Mouse (Mus musculus) cortical plate, adult 2 months (tissue): Measurements from ENCODE around the gene Pigf. TPM values are rescaled to one million over a fixed set of nuclear protein-coding genes. Genes with fewer than 3 reads are reported as not detected.

Experiments
- H3K27ac ChIP-seq: fragments of 200-500 bp; 2 replicates; pipeline ENCODE4 v1.5.1; 2012; ENCODE audit warnings: low read length, control low read depth, inconsistent platforms; ENCODE audit not compliant: insufficient read depth
- H3K4me1 ChIP-seq: fragments of 200-500 bp; 2 replicates; pipeline ENCODE4 v1.6.1; 2011; ENCODE audit warnings: low read length; ENCODE audit not compliant: control insufficient read depth, insufficient read depth
- H3K4me3 ChIP-seq: fragments of 200-500 bp; 2 replicates; pipeline ENCODE4 v1.5.1; 2011; ENCODE audit warnings: mild to moderate bottlenecking, low read length, control low read depth; ENCODE audit not compliant: insufficient read depth
- CTCF ChIP-seq: fragments of 200-500 bp; IDR thresholded peaks from 2 replicates; pipeline ENCODE4 v1.5.1; 2011; ENCODE audit warnings: mild to moderate bottlenecking, control low read depth, low read length; ENCODE audit not compliant: insufficient read depth; ENCODE audit errors: extremely low read depth
- POLR2A ChIP-seq: fragments of 200-500 bp; IDR thresholded peaks from 2 replicates; pipeline ENCODE4 v1.6.1; 2011; ENCODE audit warnings: mild to moderate bottlenecking, low read length, control low read depth; ENCODE audit not compliant: insufficient read depth; ENCODE audit errors: extremely low read depth
- polyA plus RNA-seq: library from polyadenylated mRNA; depleted of rRNA; stranded (reverse); fragments of >200 nt; gene quantifications from 2 replicates; pipeline ENCODE4 v1.2.3, GENCODE M21; 2012

The Pigf gene
- polyA plus RNA-seq, 1 experiment = 14.2 TPM

GRCm38 (mm10) chr17:86968581-86968980, 56.6 kb downstream of the Pigf start:
- Histone ChIP-seq H3K27ac (no peak overlapping the region), H3K4me3 (no peak overlapping the region), H3K4me1 (peaks cover 9% of the 10 kb centered on the region)
- TF ChIP-seq POLR2A (no peak), CTCF (no peak)

- Histone ChIP-seq H3K27ac (no peak overlapping the region), H3K4me3 (no peak overlapping the region)
Observed at GRCm38 (mm10) chr17:86967536-86968525, 57.4 kb downstream of the Pigf start.

GRCm38 (mm10) chr17:86967048-86967447, 58.2 kb downstream of the Pigf start:
- H3K4me3 ChIP-seq = no peak overlapping the region
- TF ChIP-seq POLR2A (no peak), CTCF (no peak)
- H3K27ac ChIP-seq = no peak overlapping the region
- H3K4me1 ChIP-seq = peaks cover 7% of the 10 kb centered on the region

More at GRCm38 (mm10) chr17:86967536-86968525, 57.4 kb downstream of the Pigf start:
- TF ChIP-seq POLR2A (no peak), CTCF (no peak)
- H3K4me1 ChIP-seq = peaks cover 9% of the 10 kb centered on the region

- peaks cover 7% of the 10 kb centered on the region for H3K4me1 ChIP-seq
- H3K27ac ChIP-seq = no peak overlapping the region
- no peak overlapping the region for H3K4me3 ChIP-seq
- no peak for TF ChIP-seq CTCF
- TF ChIP-seq POLR2A = no peak
Observed at GRCm38 (mm10) chr17:86966040-86966439, 59.2 kb downstream of the Pigf start.

GRCm38 (mm10) chr17:86965121-86965520, 60.1 kb downstream of the Pigf start:
- Histone ChIP-seq H3K27ac (peak overlapping the region; percentile 6; the same call in 1 of the 2 replicates), H3K4me3 (peak overlapping the region; percentile 62), H3K4me1 (peaks cover 7% of the 10 kb centered on the region)
- no peak for TF ChIP-seq CTCF
- no peak for TF ChIP-seq POLR2A

GRCm38 (mm10) chr17:86964502-86964901, 60.7 kb downstream of the Pigf start:
- TF ChIP-seq CTCF = no peak
- no peak for TF ChIP-seq POLR2A
- peak overlapping the region; percentile 62 for H3K4me3 ChIP-seq
- H3K4me1 ChIP-seq = peaks cover 7% of the 10 kb centered on the region
- H3K27ac ChIP-seq = peak overlapping the region; percentile 6; the same call in 1 of the 2 replicates

GRCm38 (mm10) chr17:86964041-86964440, 61.2 kb downstream of the Pigf start:
- H3K27ac ChIP-seq = no peak overlapping the region
- TF ChIP-seq CTCF = no peak
- no peak for TF ChIP-seq POLR2A
- peak overlapping the region; percentile 62 for H3K4me3 ChIP-seq
- H3K4me1 ChIP-seq = peaks cover 7% of the 10 kb centered on the region

GRCm38 (mm10) chr17:86963586-86963902, 61.7 kb downstream of the Pigf start:
- peak overlapping the region; percentile 62 for H3K4me3 ChIP-seq
- H3K4me1 ChIP-seq = peaks cover 7% of the 10 kb centered on the region
- no peak overlapping the region for H3K27ac ChIP-seq
- TF ChIP-seq CTCF (no peak), POLR2A (no peak)

GRCm38 (mm10) chr17:86962894-86963585, 62.2 kb downstream of the Pigf start, which contains the start of gene Rhoq:
Rhoq (plus strand) TSS chr17:86963082.
- peaks cover 6% of the 10 kb centered on the region for H3K4me1 ChIP-seq
- H3K27ac ChIP-seq = peak within 1 kb of the TSS; percentile 33
- peak within 1 kb of the TSS; percentile 62 for H3K4me3 ChIP-seq
- TF ChIP-seq CTCF (no peak), POLR2A (peak; percentile 17; the same call in 1 of the 2 replicates)
